Mouse (Mus musculus) MEL (cell line): ENCODE data around the gene Gng7. TPM values are rescaled to one million over a fixed set of nuclear protein-coding genes. Genes with fewer than 3 reads are reported as not detected.

ENCODE experiments used
- DNase-seq: peaks from one replicate; pipeline ENCODE4 v3.0.0; 2011; ENCODE audit warnings: low read depth, low spot score
- H3K27ac ChIP-seq: 2 replicates; pipeline ENCODE4 v1.5.1; 2012; ENCODE audit warnings: low read depth, mild to moderate bottlenecking, control low read depth, low read length, moderate library complexity; ENCODE audit not compliant: control insufficient read depth
- H3K27me3 ChIP-seq, 2 experiments: fragments of 150-350 bp in 1 of 2; sonication (generic) in 1 of 2; 2 replicates each; pipeline ENCODE4 v1.6.1; 2012; ENCODE audit warnings: low read length in 2 of 2, mild to moderate bottlenecking in 2 of 2, improper control_type of control experiment in 1 of 2, moderate library complexity in 1 of 2; ENCODE audit not compliant: insufficient read depth in 2 of 2, control insufficient read depth in 1 of 2
- H3K36me3 ChIP-seq, 2 experiments: 2 replicates each; pipeline ENCODE4 v1.6.1; 2012 to 2014; ENCODE audit warnings: low read length in 2 of 2, improper control_type of control experiment in 1 of 2, inconsistent platforms in 1 of 2, mild to moderate bottlenecking in 1 of 2; ENCODE audit not compliant: insufficient read depth in 2 of 2, control insufficient read depth in 1 of 2
- H3K4me1 ChIP-seq, 2 experiments: fragments of 150-350 bp in 1 of 2; sonication (generic) in 1 of 2; 2 replicates each; pipeline ENCODE4 v1.6.1; 2012; ENCODE audit warnings: low read length in 2 of 2, improper control_type of control experiment in 1 of 2, mild to moderate bottlenecking in 1 of 2; ENCODE audit not compliant: insufficient read depth in 2 of 2, control insufficient read depth in 1 of 2
- H3K4me3 ChIP-seq, 2 experiments: fragments of 150-350 bp in 1 of 2; sonication (generic) in 1 of 2; 2 replicates each; pipeline ENCODE4 v1.5.1; 2012; ENCODE audit warnings: low read depth in 2 of 2, low read length in 2 of 2, mild to moderate bottlenecking in 2 of 2, moderate library complexity in 2 of 2, control low read depth in 1 of 2, improper control_type of control experiment in 1 of 2; ENCODE audit not compliant: control insufficient read depth in 1 of 2, insufficient read depth in 1 of 2
- H3K79me2 ChIP-seq: 2 replicates; pipeline ENCODE4 v1.6.1; 2012; ENCODE audit warnings: mild to moderate bottlenecking, low read length, moderate library complexity; ENCODE audit not compliant: control insufficient read depth, poor library complexity, insufficient read depth
- H3K9ac ChIP-seq: 2 replicates; pipeline ENCODE4 v1.6.1; 2012; ENCODE audit warnings: low read depth, mild to moderate bottlenecking, control low read depth, low read length, moderate library complexity; ENCODE audit not compliant: control insufficient read depth, poor library complexity, severe bottlenecking
- H3K9me3 ChIP-seq: fragments of 150-350 bp; sonication (generic); replicated peaks from 2 replicates; pipeline ENCODE4 v1.6.1; 2012; ENCODE audit warnings: mild to moderate bottlenecking, low read length, improper control_type of control experiment, moderate library complexity; ENCODE audit not compliant: insufficient read depth
- BHLHE40 ChIP-seq: IDR thresholded peaks from 2 replicates; pipeline ENCODE4 v1.6.1; 2012; ENCODE audit warnings: low read depth, mild to moderate bottlenecking, inconsistent platforms, low read length, improper control_type of control experiment, borderline replicate concordance
- CTCF ChIP-seq, 3 experiments: IDR thresholded peaks in 2 of 3; conservative IDR thresholded peaks in 1 of 3; 2 replicates each; pipeline ENCODE4 v1.5.1; 2011 to 2012; ENCODE audit warnings: low read length in 3 of 3, low read depth in 2 of 3, mild to moderate bottlenecking in 2 of 3, improper control_type of control experiment in 1 of 3, inconsistent platforms in 1 of 3, mixed read lengths in 1 of 3, moderate library complexity in 1 of 3; ENCODE audit not compliant: control insufficient read depth in 1 of 3, insufficient read depth in 1 of 3, poor library complexity in 1 of 3, severe bottlenecking in 1 of 3
- E2F4 ChIP-seq: IDR thresholded peaks from 2 replicates; pipeline ENCODE4 v1.6.1; 2011; ENCODE audit warnings: low read depth, low read length, improper control_type of control experiment, borderline replicate concordance
- ELF1 ChIP-seq: IDR thresholded peaks from 2 replicates; pipeline ENCODE4 v1.6.1; 2014; ENCODE audit warnings: low read depth, mild to moderate bottlenecking, inconsistent platforms, low read length, improper control_type of control experiment, moderate library complexity
- GABPA ChIP-seq: IDR thresholded peaks from 2 replicates; pipeline ENCODE4 v1.6.1; 2012; ENCODE audit warnings: low read depth, mild to moderate bottlenecking, inconsistent platforms, low read length, improper control_type of control experiment, moderate library complexity
- MAFK ChIP-seq: IDR thresholded peaks from 2 replicates; pipeline ENCODE4 v1.6.1; 2011; ENCODE audit warnings: low read depth, mild to moderate bottlenecking, low read length, improper control_type of control experiment, borderline replicate concordance
- MAX ChIP-seq: IDR thresholded peaks from 2 replicates; pipeline ENCODE4 v1.6.1; 2011; ENCODE audit warnings: low read length, improper control_type of control experiment
- MYB ChIP-seq: IDR thresholded peaks from 2 replicates; pipeline ENCODE4 v1.6.1; 2011; ENCODE audit warnings: mild to moderate bottlenecking, low read depth, low read length, improper control_type of control experiment
- NRF1 ChIP-seq: IDR thresholded peaks from 2 replicates; pipeline ENCODE4 v1.6.1; 2014; ENCODE audit warnings: low read depth, mild to moderate bottlenecking, inconsistent platforms, low read length, improper control_type of control experiment, moderate library complexity; ENCODE audit not compliant: poor library complexity, insufficient read depth, severe bottlenecking
- RAD21 ChIP-seq: IDR thresholded peaks from 2 replicates; pipeline ENCODE4 v1.6.1; 2011; ENCODE audit warnings: mild to moderate bottlenecking, low read depth, low read length, improper control_type of control experiment
- TAL1 ChIP-seq: IDR thresholded peaks from 2 replicates; pipeline ENCODE4 v1.6.1; 2012; ENCODE audit warnings: mild to moderate bottlenecking, inconsistent platforms, low read length, moderate library complexity, mixed read lengths
- TBP ChIP-seq: IDR thresholded peaks from 2 replicates; pipeline ENCODE4 v1.8.0; 2011; ENCODE audit warnings: low read depth, low read length, improper control_type of control experiment
- UBTF ChIP-seq: IDR thresholded peaks from 2 replicates; pipeline ENCODE4 v1.6.1; 2012; ENCODE audit warnings: low read depth, mild to moderate bottlenecking, inconsistent platforms, low read length, improper control_type of control experiment, moderate library complexity, borderline replicate concordance; ENCODE audit not compliant: insufficient read depth
- USF2 ChIP-seq, 2 experiments: IDR thresholded peaks; 2 replicates each; pipeline ENCODE4 v1.6.1; 2011 to 2012; ENCODE audit warnings: improper control_type of control experiment in 2 of 2, low read length in 2 of 2, borderline replicate concordance in 1 of 2, inconsistent platforms in 1 of 2, low read depth in 1 of 2, mild to moderate bottlenecking in 1 of 2; ENCODE audit not compliant: insufficient read depth in 1 of 2
- ZNF384 ChIP-seq: IDR thresholded peaks from 2 replicates; pipeline ENCODE4 v1.6.1; 2012; ENCODE audit warnings: low read depth, mild to moderate bottlenecking, inconsistent platforms, low read length, improper control_type of control experiment
- polyA plus RNA-seq, 2 experiments: library from polyadenylated mRNA; stranded (reverse) in 1 of 2; unstranded in 1 of 2; fragments of >175 nt in 1 of 2; fragments of >200 nt in 1 of 2; gene quantifications; 2 replicates each; pipeline versions ENCODE4 v1.2.1 to v1.2.4; 2012; ENCODE audit warnings: low replicate concordance in 2 of 2, low read depth in 1 of 2; ENCODE audit not compliant: insufficient read length in 2 of 2, insufficient read depth in 1 of 2, missing spikeins in 1 of 2
- total RNA-seq: library from RNA; depleted of rRNA; stranded (reverse); fragments of 300-350 nt; gene quantifications from 2 replicates; pipeline ENCODE4 v1.2.3, GENCODE M21; 2012

The Gng7 gene
- total and polyA plus RNA-seq, 3 experiments = 1.3 to 6.2 TPM; not detected in 1

DNA sequence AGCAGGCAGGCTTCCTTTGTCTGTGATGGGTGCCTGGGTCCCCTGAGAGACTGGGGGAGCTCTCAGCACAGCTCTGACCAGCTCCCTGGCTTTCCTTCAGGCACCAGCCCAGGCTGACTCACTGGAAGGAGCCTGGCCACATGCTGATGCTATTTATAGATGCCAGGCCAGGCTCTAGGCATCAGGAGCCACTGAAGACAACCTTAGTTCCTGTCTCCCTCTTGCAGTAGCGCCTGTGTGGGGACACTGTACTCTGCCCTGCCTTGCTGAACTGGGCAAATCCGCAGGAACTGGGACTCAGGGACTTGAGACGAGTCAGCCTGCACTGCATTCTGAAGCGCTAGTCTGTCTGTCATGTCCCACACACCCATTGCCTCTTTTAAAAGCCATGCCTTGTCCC, 12.6 kb upstream of the Gng7 start:
- TF ChIP-seq ELF1 = no peak
- TF ChIP-seq ZNF384 = no peak
- TF ChIP-seq CTCF (IDR thresholded peaks at IDR 0.05 in 2 of 3, conservative IDR thresholded peaks at IDR 0.05 in 1 of 3; ENCODE audit: control insufficient read depth in 1 of 3, insufficient read depth in 1 of 3, low read depth in 2 of 3, low read length in 3 of 3, poor library complexity in 1 of 3, severe bottlenecking in 1 of 3) = no peak
- no peak for TF ChIP-seq MAFK
- no peak for TF ChIP-seq MYB
- no peak for TF ChIP-seq MAX
- no peak for TF ChIP-seq NRF1
- no peak for TF ChIP-seq E2F4
- TF ChIP-seq TAL1 = no peak
- TF ChIP-seq UBTF = no peak
- no peak for TF ChIP-seq RAD21
- no peak for TF ChIP-seq TBP
- TF ChIP-seq USF2 (IDR thresholded peaks at IDR 0.05; ENCODE audit: borderline replicate concordance in 1 of 2, insufficient read depth in 1 of 2, low read depth in 1 of 2, low read length in 2 of 2) = no peak
- no peak for TF ChIP-seq BHLHE40
- no peaks in the 10 kb centered on the region for H3K36me3 ChIP-seq
- H3K9me3 ChIP-seq = no peaks in the 10 kb centered on the region
- no peak overlapping the region for H3K27ac ChIP-seq
- no peak overlapping the region for H3K9ac ChIP-seq
- no peaks in the 10 kb centered on the region for H3K27me3 ChIP-seq
- H3K79me2 ChIP-seq = no peaks in the 10 kb centered on the region
- H3K4me1 ChIP-seq = no peaks in the 10 kb centered on the region
- no peak overlapping the region for H3K4me3 ChIP-seq
- DNase-seq = no peak

DNA sequence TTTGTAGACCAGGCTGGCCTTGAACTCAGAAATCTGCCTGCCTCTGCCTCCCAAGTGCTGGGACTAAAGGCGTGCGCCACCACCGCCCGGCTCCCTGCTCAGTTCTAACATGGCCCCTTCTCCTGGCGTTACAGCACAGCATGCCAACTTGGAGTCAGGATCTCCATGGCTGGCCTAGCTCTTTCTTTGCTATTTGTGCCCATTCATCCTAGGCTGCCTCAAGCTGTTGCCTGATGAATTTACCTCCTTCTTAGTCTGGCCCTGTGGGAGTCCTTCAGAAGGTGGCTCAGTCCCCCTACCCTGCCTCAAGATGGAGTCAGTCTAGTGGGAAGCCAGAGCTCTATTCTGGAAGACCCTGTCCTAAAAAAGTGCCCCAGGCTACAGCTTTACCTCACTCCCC, 12.1 kb upstream of the Gng7 start:
- TF ChIP-seq RAD21 = no peak
- no peak for TF ChIP-seq GABPA

More for the DNA sequence above, 12.1 kb upstream of the Gng7 start:
- no peak overlapping the region for H3K9ac ChIP-seq
- no peaks in the 10 kb centered on the region for H3K9me3 ChIP-seq
- H3K4me1 ChIP-seq = no peaks in the 10 kb centered on the region
- DNase-seq = no peak
- H3K27me3 ChIP-seq = no peaks in the 10 kb centered on the region
- no peak overlapping the region for H3K4me3 ChIP-seq
- no peaks in the 10 kb centered on the region for H3K36me3 ChIP-seq
- H3K79me2 ChIP-seq = no peaks in the 10 kb centered on the region
- H3K27ac ChIP-seq = no peak overlapping the region
